ENCODE assay signal across 19 mouse cellular contexts in the genomic region with DNA sequence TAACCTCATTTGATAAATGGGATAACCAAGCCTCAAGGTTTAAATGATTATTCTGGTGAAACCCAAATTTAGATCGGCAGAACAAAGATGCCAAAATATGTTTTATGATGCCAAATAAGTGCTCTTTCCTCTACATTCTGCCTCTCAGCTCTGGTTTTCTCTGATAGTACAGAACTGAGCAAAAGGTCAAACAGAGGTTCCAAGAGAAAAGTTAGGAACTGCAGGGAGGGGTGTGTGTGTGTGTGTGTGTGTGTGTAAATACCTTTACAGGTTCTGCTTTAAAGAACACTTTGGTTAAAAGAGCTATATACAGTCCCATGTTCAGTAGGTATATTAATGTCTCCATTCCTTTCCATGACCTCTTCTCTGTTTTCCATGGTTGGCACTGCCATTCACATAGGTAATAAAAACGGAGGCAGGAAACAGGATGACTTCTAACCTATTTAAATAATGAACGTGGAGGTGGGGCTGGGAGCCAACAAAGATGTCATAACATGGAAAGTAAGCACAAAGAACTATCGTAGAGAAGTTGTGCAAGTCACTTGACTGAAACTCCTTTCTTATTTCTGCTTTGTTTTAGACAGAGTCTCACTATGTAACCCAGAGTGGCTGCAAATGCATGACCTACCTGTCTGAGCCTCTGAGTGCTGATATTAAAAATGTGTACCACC. TPM values are rescaled to one million over a fixed set of nuclear protein-coding genes. Genes with fewer than 3 reads are reported as not detected.
DNase-seq lines count a peak whose midpoint lies in the region; ATAC-seq lines count a peak whose summit lies in the region.
"Had no signal": no experiment of that assay in that cellular context is flagged by ENCODE, and none has a peak within 500 bp of the region (broad histone marks: within the 10 kb centered on the region; RNA-seq: fewer than 3 reads in every experiment).

No protein-coding gene starts in this region.

- peak; percentile 12 for DNase-seq in adrenal gland, postnatal 14 days
- DNase-seq in adrenal gland, postnatal 25 days, result no peak
- DNase-seq in adipocyte (ENCODE audit: low spot score), result peak; percentile 64
- no peak for DNase-seq in heart, adult 8-10 months (ENCODE audit: low spot score)
- DNase-seq in heart, postnatal 4 days, result no peak
- DNase-seq: adrenal gland, adult 8-10 months; cerebellum, adult 11 months; cerebellum, postnatal 10 days; gastrocnemius, postnatal 36 days; kidney, adult 11 months; kidney, postnatal 36 days; layer of hippocampus, postnatal 36 days; right cerebral cortex, adult 18-20 months; thymus, adult 2 months had no signal

- ATAC-seq in granulocyte monocyte progenitor cell, adult 5-6 weeks (replicated peaks; ENCODE audit: poor library complexity, severe bottlenecking), result peak; percentile 86
- peak; percentile 75 for ATAC-seq in megakaryocyte, adult 5-6 weeks (ENCODE audit: poor library complexity, severe bottlenecking)
- ATAC-seq: CD4-positive, CD25-positive, alpha-beta regulatory T cell, adult 4 months; hindbrain, postnatal 0 days; midbrain, embryonic 16.5 days had no signal

RNA-seq across cellular contexts. Expression of a gene that starts 28.2 kb away (rescaled TPM):
- total RNA-seq in adrenal gland, postnatal 14 days (2021), result 70.5 and 116 TPM in 2 replicates
- 28.5 and 44.7 TPM in 2 replicates for total RNA-seq in adrenal gland, postnatal 25 days (2021)
- 13.0 and 18.7 TPM in 2 replicates for total RNA-seq in granulocyte monocyte progenitor cell, adult 5-6 weeks (2014; fragmentation: Nextera tagmentation)
- 15.2 and 18.1 TPM in 2 replicates for total RNA-seq in granulocyte monocyte progenitor cell, adult 5-6 weeks (2017)
- 11.7 and 12.2 TPM in 2 replicates for total RNA-seq in megakaryocyte, adult 5-6 weeks (2015)
- 10.0 and 10.7 TPM in 2 replicates for total RNA-seq in megakaryocyte, adult 5-6 weeks (2017)
- 10 to 100 TPM; 24.3 to 32.7 (median 25.1) TPM for total RNA-seq in heart, adult 8-10 months (2022)
- 10 to 100 TPM; 42.8 to 49.3 TPM for total RNA-seq in heart, postnatal 4 days (2021)

Comparison
In these comparisons a context has a peak if more than half of its experiments do, and no peak if none do; other contexts are left out.
1. DNase-seq: peak in adrenal gland, postnatal 14 days (single experiment) and adipocyte (single experiment); none in adrenal gland, postnatal 25 days (single experiment), heart, adult 8-10 months (single experiment) and heart, postnatal 4 days (single experiment).